Mouse (Mus musculus): ENCODE data around the gene Fam129b. TPM values are rescaled to one million over a fixed set of nuclear protein-coding genes. Genes with fewer than 3 reads are reported as not detected.

Gene Fam129b
- polyA plus RNA-seq, 1 experiment from 2014 or later, result 25.2 TPM

GRCm38 (mm10) chr2:32963981-32964380, 88.1 kb downstream of the Fam129b start:
- DNase-seq (ENCODE audit: low spot score) (no peak), ATAC-seq (replicated peaks; ENCODE audit: low FRiP score, low TSS enrichment, low read depth) (no peak)
- 76% methylated on average over 1 of the region's 1 CpGs for WGBS
- Histone ChIP-seq H3K27ac (ENCODE audit: low read depth) (no peak overlapping the region), H3K4me2 (ENCODE audit: low read length) (peak overlapping the region; percentile 71), H3K4me3 (ENCODE audit: low read depth, low read length) (peak overlapping the region; percentile 95; the same call in 1 of the 2 replicates), H3K36me3 (ENCODE audit: control insufficient read depth, insufficient read depth, low read length) (peaks cover 26% of the 10 kb centered on the region), H3K9ac (ENCODE audit: low read length) (peak overlapping the region; percentile 99; the same call in 1 of the 2 replicates), H3K27me3 (replicated peaks; ENCODE audit: control insufficient read depth, insufficient read depth, low read length) (no peaks in the 10 kb centered on the region), H3K9me3 (ENCODE audit: control insufficient read depth, low read length) (no peaks in the 10 kb centered on the region), H3K4me1 (replicated peaks; ENCODE audit: control insufficient read depth, insufficient read depth, low read length) (peaks cover 39% of the 10 kb centered on the region)

- Histone ChIP-seq H3K9me3 (ENCODE audit: control insufficient read depth, low read length) (no peaks in the 10 kb centered on the region), H3K36me3 (ENCODE audit: control insufficient read depth, insufficient read depth, low read length) (peaks cover 26% of the 10 kb centered on the region), H3K4me3 (ENCODE audit: low read depth, low read length) (no peak overlapping the region), H3K27ac (ENCODE audit: low read depth) (no peak overlapping the region), H3K4me2 (ENCODE audit: low read length) (0 out of 2 replicates have a peak overlapping the region, but pooled peaks have one; percentile 16), H3K4me1 (replicated peaks; ENCODE audit: control insufficient read depth, insufficient read depth, low read length) (peaks cover 39% of the 10 kb centered on the region), H3K9ac (ENCODE audit: low read length) (no peak overlapping the region), H3K27me3 (replicated peaks; ENCODE audit: control insufficient read depth, insufficient read depth, low read length) (no peaks in the 10 kb centered on the region)
- WGBS, result 35% methylated on average over 10 of the region's 10 CpGs
- DNase-seq (ENCODE audit: low spot score) (no peak), ATAC-seq (replicated peaks; ENCODE audit: low FRiP score, low TSS enrichment, low read depth) (no peak)
Measured at GRCm38 (mm10) chr2:32964659-32965457, 88.9 kb downstream of the Fam129b start.

- H3K9me3 ChIP-seq (ENCODE audit: control insufficient read depth, low read length), result no peaks in the 10 kb centered on the region
- ATAC-seq (replicated peaks; ENCODE audit: low FRiP score, low TSS enrichment, low read depth) (no peak), DNase-seq (ENCODE audit: low spot score) (no peak)
- 17% methylated on average over 7 of the region's 7 CpGs for WGBS
- H3K27me3 ChIP-seq (replicated peaks; ENCODE audit: control insufficient read depth, insufficient read depth, low read length), result no peaks in the 10 kb centered on the region
- no peak overlapping the region for H3K27ac ChIP-seq (ENCODE audit: low read depth)
- H3K36me3 ChIP-seq (ENCODE audit: control insufficient read depth, insufficient read depth, low read length), result peaks cover 26% of the 10 kb centered on the region
- peak overlapping the region; percentile 74 for H3K4me2 ChIP-seq (ENCODE audit: low read length)
- H3K9ac ChIP-seq (ENCODE audit: low read length), result peak overlapping the region; percentile 79
- H3K4me1 ChIP-seq (replicated peaks; ENCODE audit: control insufficient read depth, insufficient read depth, low read length), result peaks cover 38% of the 10 kb centered on the region
- H3K4me3 ChIP-seq (ENCODE audit: low read depth, low read length), result no peak overlapping the region
Measured at GRCm38 (mm10) chr2:32965511-32966183, 89.7 kb downstream of the Fam129b start.

GRCm38 (mm10) chr2:32966184-32966688, 90.3 kb downstream of the Fam129b start:
- 11% methylated on average over 13 of the region's 13 CpGs for WGBS
- Histone ChIP-seq H3K4me3 (ENCODE audit: low read depth, low read length) (peak overlapping the region; percentile 67), H3K27ac (ENCODE audit: low read depth) (peak overlapping the region; percentile 97), H3K4me1 (replicated peaks; ENCODE audit: control insufficient read depth, insufficient read depth, low read length) (peaks cover 35% of the 10 kb centered on the region), H3K9ac (ENCODE audit: low read length) (peak overlapping the region; percentile 79), H3K4me2 (ENCODE audit: low read length) (peak overlapping the region; percentile 74), H3K36me3 (ENCODE audit: control insufficient read depth, insufficient read depth, low read length) (peaks cover 26% of the 10 kb centered on the region), H3K9me3 (ENCODE audit: control insufficient read depth, low read length) (no peaks in the 10 kb centered on the region), H3K27me3 (replicated peaks; ENCODE audit: control insufficient read depth, insufficient read depth, low read length) (no peaks in the 10 kb centered on the region)
- no peak for DNase-seq (ENCODE audit: low spot score)
- peak; percentile 0; the same call in 1 of the 2 replicates for ATAC-seq (replicated peaks; ENCODE audit: low FRiP score, low TSS enrichment, low read depth)

GRCm38 (mm10) chr2:32966689-32967631, 91.0 kb downstream of the Fam129b start:
- H3K9me3 ChIP-seq (ENCODE audit: control insufficient read depth, low read length), result no peaks in the 10 kb centered on the region
- H3K36me3 ChIP-seq (ENCODE audit: control insufficient read depth, insufficient read depth, low read length), result peaks cover 26% of the 10 kb centered on the region
- peak overlapping the region; percentile 97 for H3K27ac ChIP-seq (ENCODE audit: low read depth)
- peaks cover 35% of the 10 kb centered on the region for H3K4me1 ChIP-seq (replicated peaks; ENCODE audit: control insufficient read depth, insufficient read depth, low read length)
- DNase-seq (ENCODE audit: low spot score) (peak; percentile 91), ATAC-seq (replicated peaks; ENCODE audit: low FRiP score, low TSS enrichment, low read depth) (peak; percentile 78)
- H3K9ac ChIP-seq (ENCODE audit: low read length), result peak overlapping the region; percentile 79
- H3K4me2 ChIP-seq (ENCODE audit: low read length), result peak overlapping the region; percentile 74
- H3K27me3 ChIP-seq (replicated peaks; ENCODE audit: control insufficient read depth, insufficient read depth, low read length), result no peaks in the 10 kb centered on the region
- 1% methylated on average over 55 of the region's 55 CpGs for WGBS
- peak overlapping the region; percentile 67 for H3K4me3 ChIP-seq (ENCODE audit: low read depth, low read length)

- no peaks in the 10 kb centered on the region for H3K9me3 ChIP-seq (ENCODE audit: control insufficient read depth, low read length)
- H3K27ac ChIP-seq (ENCODE audit: low read depth), result no peak overlapping the region
- WGBS, result 81% methylated on average over 9 of the region's 9 CpGs
- H3K9ac ChIP-seq (ENCODE audit: low read length), result peak overlapping the region; percentile 79; the same call in 1 of the 2 replicates
- 0 out of 2 replicates have a peak overlapping the region, but pooled peaks have one; percentile 74 for H3K4me2 ChIP-seq (ENCODE audit: low read length)
- DNase-seq (ENCODE audit: low spot score), result no peak
- H3K4me1 ChIP-seq (replicated peaks; ENCODE audit: control insufficient read depth, insufficient read depth, low read length), result peaks cover 31% of the 10 kb centered on the region
- H3K4me3 ChIP-seq (ENCODE audit: low read depth, low read length), result no peak overlapping the region
- no peaks in the 10 kb centered on the region for H3K27me3 ChIP-seq (replicated peaks; ENCODE audit: control insufficient read depth, insufficient read depth, low read length)
- H3K36me3 ChIP-seq (ENCODE audit: control insufficient read depth, insufficient read depth, low read length), result peaks cover 19% of the 10 kb centered on the region
- no peak for ATAC-seq (replicated peaks; ENCODE audit: low FRiP score, low TSS enrichment, low read depth)
Measured at GRCm38 (mm10) chr2:32968024-32968614, 92.2 kb downstream of the Fam129b start.

GRCm38 (mm10) chr2:32969326-32969725, 93.4 kb downstream of the Fam129b start:
- no peak for ATAC-seq (replicated peaks; ENCODE audit: low FRiP score, low TSS enrichment, low read depth)

More at GRCm38 (mm10) chr2:32969326-32969725, 93.4 kb downstream of the Fam129b start:
- Histone ChIP-seq H3K36me3 (ENCODE audit: control insufficient read depth, insufficient read depth, low read length) (peaks cover 17% of the 10 kb centered on the region), H3K4me2 (ENCODE audit: low read length) (no peak overlapping the region), H3K27ac (ENCODE audit: low read depth) (no peak overlapping the region), H3K4me1 (replicated peaks; ENCODE audit: control insufficient read depth, insufficient read depth, low read length) (peaks cover 19% of the 10 kb centered on the region), H3K9ac (ENCODE audit: low read length) (no peak overlapping the region), H3K27me3 (replicated peaks; ENCODE audit: control insufficient read depth, insufficient read depth, low read length) (no peaks in the 10 kb centered on the region), H3K4me3 (ENCODE audit: low read depth, low read length) (no peak overlapping the region), H3K9me3 (ENCODE audit: control insufficient read depth, low read length) (no peaks in the 10 kb centered on the region)
- DNase-seq (ENCODE audit: low spot score), result no peak
- WGBS, result 73% methylated on average over 8 of the region's 8 CpGs
